Mouse (Mus musculus): ENCODE measurements around the gene Gm2075.
"Not testable (repeated sequence)": the region's sequence is repeated elsewhere in the genome, so short reads cannot be mapped to it uniquely, and the experiment has no call there.

Gm2075 gene

DNA sequence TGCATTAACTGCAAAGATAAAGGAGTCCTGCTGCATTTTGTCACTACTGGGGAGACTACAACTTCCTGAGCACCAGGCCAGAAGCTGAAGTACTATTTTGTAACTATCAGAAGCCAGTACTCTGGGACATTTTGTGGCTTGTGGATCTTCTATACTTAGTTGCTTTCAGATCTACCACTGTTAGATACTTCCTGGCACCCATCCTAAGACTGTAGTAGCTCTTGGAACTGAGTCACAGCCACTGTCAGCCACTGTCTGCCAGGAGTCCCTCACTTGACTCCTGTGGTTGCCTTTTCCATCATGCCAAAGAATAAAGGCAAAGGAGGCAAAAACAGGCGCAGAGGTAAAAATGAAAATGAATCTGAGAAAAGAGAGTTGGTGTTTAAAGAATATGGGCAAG lies at the start of gene Gm2075:
TSS of gene Gm2075 (plus strand) at position 301 of the 400 bp plus-strand sequence.
- DNase-seq = not testable (repeated sequence)

DNA sequence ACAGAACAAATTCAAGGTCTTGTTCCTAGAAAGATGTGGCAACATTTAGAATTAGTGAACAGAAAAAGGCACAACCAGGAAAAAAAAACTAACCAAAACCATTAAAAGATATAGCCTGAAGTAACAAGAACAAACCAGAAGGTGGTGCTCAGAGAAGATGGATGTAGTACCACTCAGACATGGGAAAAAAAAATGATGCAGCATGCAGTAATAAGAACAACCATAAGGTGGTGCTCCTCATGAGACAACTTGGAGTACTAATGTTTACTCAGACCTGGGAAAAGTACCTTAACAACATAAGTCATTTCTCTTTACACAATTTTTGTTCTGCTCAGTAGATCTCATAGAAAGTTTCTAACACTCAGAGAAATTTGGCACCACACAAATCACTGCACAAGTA lies 27.6 kb upstream of the Gm2075 start:
- peak; percentile 10 for DNase-seq

DNA sequence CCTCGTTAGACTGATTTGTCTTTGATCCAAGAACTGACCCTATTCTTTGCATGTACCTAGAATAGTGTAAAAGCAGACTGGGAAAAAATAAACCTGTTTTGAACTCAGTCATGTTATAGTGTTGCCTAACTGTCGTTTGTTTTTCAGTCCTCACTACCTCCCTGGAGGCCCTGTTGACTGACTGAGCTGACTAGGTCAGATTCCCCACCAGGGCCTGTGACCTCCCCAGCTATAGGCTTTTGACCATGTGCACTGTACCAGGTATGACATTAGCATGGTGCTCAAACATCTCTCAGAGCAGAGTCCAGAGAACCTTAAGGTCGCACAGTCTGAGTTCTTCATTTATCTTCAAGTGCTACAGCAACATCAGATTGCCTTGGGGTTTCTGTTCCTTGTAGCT lies 7.5 kb upstream of the Gm2075 start:
- DNase-seq = not testable (repeated sequence)

GRCm38 (mm10) chr12:88018671-88019070 lies 7.0 kb downstream of the Gm2075 start, which contains the start of gene Gm6803:
Gene Gm6803, minus strand, starts transcription at chr12:88018771.
- not testable (repeated sequence) for DNase-seq

DNA sequence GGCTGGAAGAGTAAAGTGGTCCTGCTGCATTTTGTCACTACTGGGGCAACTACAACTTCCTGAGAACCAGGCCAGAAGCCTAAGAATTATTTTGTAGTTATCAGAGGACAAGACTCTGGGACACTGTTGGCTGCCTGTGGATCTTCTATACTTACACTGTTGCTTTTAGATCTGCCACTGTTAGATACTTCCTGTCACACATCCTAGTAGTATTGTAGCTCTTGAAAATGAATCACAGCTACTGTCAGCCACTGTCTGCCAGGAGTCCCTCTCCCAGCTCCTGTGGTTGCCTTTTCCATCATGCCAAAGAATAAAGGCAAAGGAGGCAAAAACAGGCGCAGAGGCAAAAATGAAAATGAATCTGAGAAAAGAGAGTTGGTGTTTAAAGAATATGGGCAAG lies 15.1 kb downstream of the Gm2075 start, which contains the start of gene Gm2056:
TSS of gene Gm2056 (plus strand) at position 301 of the 400 bp plus-strand sequence.
- not testable (repeated sequence) for DNase-seq

DNA sequence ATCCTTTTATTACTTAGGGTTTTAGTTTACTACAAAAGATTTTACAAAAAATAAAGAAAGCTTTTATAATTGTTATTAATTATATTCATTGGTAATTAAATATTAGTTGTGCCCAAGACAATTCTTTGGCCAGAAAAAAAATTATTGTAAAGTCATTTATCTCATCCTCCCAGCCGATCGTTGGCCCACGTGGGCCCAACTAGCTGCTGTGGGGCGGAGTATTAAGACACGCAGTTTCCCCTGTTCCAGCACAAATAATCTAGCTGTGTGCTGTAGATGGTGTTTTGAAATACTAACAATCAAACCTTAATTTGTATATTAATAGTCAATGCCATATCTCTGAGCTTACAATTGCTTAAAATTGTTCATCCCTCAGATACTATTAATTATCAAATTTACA lies 20.6 kb downstream of the Gm2075 start:
- not testable (repeated sequence) for DNase-seq

GRCm38 (mm10) chr12:88039062-88039461 lies 27.4 kb downstream of the Gm2075 start:
- peak; percentile 0 for DNase-seq

- not testable (repeated sequence) for DNase-seq
Observed at GRCm38 (mm10) chr12:88039703-88040102, 28.1 kb downstream of the Gm2075 start.

DNA sequence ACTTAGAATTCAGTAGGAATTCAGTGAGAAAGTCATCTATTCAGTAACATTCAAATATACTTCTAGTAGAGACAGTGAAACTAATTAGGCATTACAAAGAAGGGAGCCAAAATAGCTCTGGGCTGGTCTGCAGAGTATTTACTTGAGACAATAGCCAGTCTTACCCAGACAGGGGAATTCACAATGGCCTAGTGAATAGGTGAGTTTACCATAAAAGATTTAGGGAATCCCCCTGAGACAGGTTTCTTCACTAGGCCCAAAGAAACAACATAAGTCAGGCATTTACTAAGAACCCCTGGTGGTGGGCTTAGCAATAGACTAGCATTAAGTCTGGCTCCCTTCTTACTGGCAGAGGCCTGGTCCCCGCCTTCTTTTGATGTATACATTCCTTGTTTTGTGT lies 33.6 kb downstream of the Gm2075 start:
- DNase-seq = not testable (repeated sequence)

Measured in right cerebral cortex, adult 18-20 months (tissue).